Mouse (Mus musculus): ENCODE measurements around the gene Palm3. TPM values are rescaled to one million over a fixed set of nuclear protein-coding genes. Genes with fewer than 3 reads are reported as not detected.

Palm3 gene
- total and polyA plus RNA-seq, 3 experiments: 0.13 to 0.77 (median 0.16) TPM

DNA sequence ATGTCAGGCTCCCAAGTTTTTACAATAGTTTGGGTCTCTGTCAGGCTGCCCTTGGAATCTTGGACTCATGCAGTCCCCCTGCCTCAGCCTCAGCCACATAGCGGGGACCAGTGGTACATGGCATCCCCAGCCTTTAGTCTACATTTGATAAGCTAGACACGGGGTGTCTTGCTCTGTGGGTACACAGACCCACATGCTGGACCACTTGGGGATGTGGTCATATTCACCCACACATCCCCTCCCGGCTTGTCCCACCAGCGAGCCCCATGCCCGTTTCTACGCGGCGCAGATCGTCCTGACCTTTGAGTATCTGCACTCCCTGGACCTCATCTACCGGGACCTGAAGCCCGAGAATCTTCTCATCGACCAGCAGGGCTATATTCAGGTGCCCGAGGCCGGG lies 31.1 kb upstream of the Palm3 start:
- no peak overlapping the region for H3K27ac ChIP-seq (ENCODE audit: insufficient read depth, low read depth)
- dilution Hi-C loops (cut with MboI; ENCODE audit: extremely low pct_ligation_motif_present, extremely low pct_unique_long_range_greater_than_20kb, low sequenced_read_pairs) (no loop called here), in situ Hi-C loops (cut with MboI; ENCODE audit: low pct_ligation_motif_present, low pct_unique_long_range_greater_than_20kb, low sequenced_read_pairs) (no loop called here)
- no peak overlapping the region for H3K4me3 ChIP-seq (replicated peaks in 1 of 3; ENCODE audit: low read depth in 2 of 3, low read length in 2 of 3, poor library complexity in 1 of 3)
- H3K27me3 ChIP-seq (replicated peaks): no peaks in the 10 kb centered on the region
- H3K4me2 ChIP-seq (ENCODE audit: insufficient read depth, low read depth, poor library complexity, severe bottlenecking): no peak overlapping the region
- no peak for DNase-seq (ENCODE audit: extremely low read depth)
- H3K79me2 ChIP-seq (replicated peaks; ENCODE audit: control insufficient read depth, extremely low read depth, insufficient read depth, poor library complexity, severe bottlenecking): no peaks in the 10 kb centered on the region
- H3K4me1 ChIP-seq (ENCODE audit: control insufficient read depth in 1 of 2, insufficient read depth in 2 of 2): peaks cover 0 to 42% of the 10 kb centered on the region in 2 experiments; a peak in 2 of 4 replicates
- H3K9ac ChIP-seq (ENCODE audit: insufficient read depth, low read depth): no peak overlapping the region
- TF ChIP-seq CTCF (conservative IDR thresholded peaks at IDR 0.05 in 1 of 2, IDR thresholded peaks at IDR 0.05 in 1 of 2; ENCODE audit: low read depth in 2 of 2, low read length in 2 of 2) (no peak), BHLHE40 (IDR thresholded peaks at IDR 0.05; ENCODE audit: low read depth, low read length) (no peak), UBTF (IDR thresholded peaks at IDR 0.05; ENCODE audit: low read depth, low read length) (no peak), CHD2 (IDR thresholded peaks at IDR 0.05; ENCODE audit: low read length) (no peak), GABPA (IDR thresholded peaks at IDR 0.05; ENCODE audit: insufficient replicate concordance, low read depth, low read length) (no peak), MXI1 (IDR thresholded peaks at IDR 0.05; ENCODE audit: low read depth, low read length) (no peak), PAX5 (IDR thresholded peaks at IDR 0.05; ENCODE audit: low read length) (no peak), TCF12 (IDR thresholded peaks at IDR 0.05; ENCODE audit: low read depth, low read length) (no peak), E2F4 (IDR thresholded peaks at IDR 0.05; ENCODE audit: insufficient replicate concordance, low read depth, low read length) (no peak), MAZ (IDR thresholded peaks at IDR 0.05; ENCODE audit: low read depth, low read length) (no peak), CHD1 (IDR thresholded peaks at IDR 0.05; ENCODE audit: low read depth, low read length) (no peak), ZMIZ1 (IDR thresholded peaks at IDR 0.05; ENCODE audit: low read depth, low read length) (no peak), MAX (IDR thresholded peaks at IDR 0.05; ENCODE audit: low read length) (no peak), POLR2AphosphoS2 (IDR thresholded peaks at IDR 0.05; ENCODE audit: low read depth, low read length) (no peak), NRF1 (IDR thresholded peaks at IDR 0.05; ENCODE audit: low read depth, low read length) (no peak), EP300 (IDR thresholded peaks at IDR 0.05; ENCODE audit: low read length) (no peak), RAD21 (IDR thresholded peaks at IDR 0.05; ENCODE audit: low read depth, low read length) (no peak), SMC3 (IDR thresholded peaks at IDR 0.05; ENCODE audit: low read depth, low read length) (no peak)
- no peaks in the 10 kb centered on the region for H3K9me3 ChIP-seq (replicated peaks; ENCODE audit: low read length)
- peaks cover 31 to 59% of the 10 kb centered on the region in 2 experiments for H3K36me3 ChIP-seq (replicated peaks in 1 of 2; ENCODE audit: control insufficient read depth in 1 of 2, insufficient read depth in 1 of 2, low read length in 1 of 2)

GRCm38 (mm10) chr8:83992488-83992887 lies 28.8 kb upstream of the Palm3 start:
- DNase-seq (ENCODE audit: extremely low read depth): no peak
- H3K4me2 ChIP-seq (ENCODE audit: insufficient read depth, low read depth, poor library complexity, severe bottlenecking): no peak overlapping the region
- no peaks in the 10 kb centered on the region for H3K27me3 ChIP-seq (replicated peaks)
- no peak overlapping the region for H3K9ac ChIP-seq (ENCODE audit: insufficient read depth, low read depth)
- in situ Hi-C loops (cut with MboI; ENCODE audit: low pct_ligation_motif_present, low pct_unique_long_range_greater_than_20kb, low sequenced_read_pairs) (no loop called here), dilution Hi-C loops (cut with MboI; ENCODE audit: extremely low pct_ligation_motif_present, extremely low pct_unique_long_range_greater_than_20kb, low sequenced_read_pairs) (no loop called here)
- H3K4me3 ChIP-seq (replicated peaks in 1 of 3; ENCODE audit: low read depth in 2 of 3, low read length in 2 of 3, poor library complexity in 1 of 3): no peak overlapping the region
- H3K27ac ChIP-seq (ENCODE audit: insufficient read depth, low read depth): no peak overlapping the region
- H3K4me1 ChIP-seq (ENCODE audit: control insufficient read depth in 1 of 2, insufficient read depth in 2 of 2): peaks cover 0 to 29% of the 10 kb centered on the region in 2 experiments; a peak in 2 of 4 replicates
- H3K36me3 ChIP-seq (replicated peaks in 1 of 2; ENCODE audit: control insufficient read depth in 1 of 2, insufficient read depth in 1 of 2, low read length in 1 of 2): peaks cover 24 to 42% of the 10 kb centered on the region in 2 experiments
- H3K9me3 ChIP-seq (replicated peaks; ENCODE audit: low read length): no peaks in the 10 kb centered on the region
- TF ChIP-seq IRF4 (IDR thresholded peaks at IDR 0.05; ENCODE audit: low read depth, low read length) (no peak), JUN (IDR thresholded peaks at IDR 0.05; ENCODE audit: insufficient read depth, low read depth, low read length) (no peak), CHD1 (IDR thresholded peaks at IDR 0.05; ENCODE audit: low read depth, low read length) (no peak), NRF1 (IDR thresholded peaks at IDR 0.05; ENCODE audit: low read depth, low read length) (no peak), BHLHE40 (IDR thresholded peaks at IDR 0.05; ENCODE audit: low read depth, low read length) (no peak), ZKSCAN1 (IDR thresholded peaks at IDR 0.05; ENCODE audit: borderline replicate concordance, low read depth, low read length) (no peak)
- no peaks in the 10 kb centered on the region for H3K79me2 ChIP-seq (replicated peaks; ENCODE audit: control insufficient read depth, extremely low read depth, insufficient read depth, poor library complexity, severe bottlenecking)
